Mouse (Mus musculus) lung, postnatal 4 days (tissue): ENCODE data around the gene Stam.
"Not testable (repeated sequence)": the region's sequence is repeated elsewhere in the genome, so short reads cannot be mapped to it uniquely, and the experiment has no call there.

ENCODE experiments used
- DNase-seq, 2 experiments: peaks; one replicate each; pipeline ENCODE4 v3.0.0; 2021

Gene Stam

DNA sequence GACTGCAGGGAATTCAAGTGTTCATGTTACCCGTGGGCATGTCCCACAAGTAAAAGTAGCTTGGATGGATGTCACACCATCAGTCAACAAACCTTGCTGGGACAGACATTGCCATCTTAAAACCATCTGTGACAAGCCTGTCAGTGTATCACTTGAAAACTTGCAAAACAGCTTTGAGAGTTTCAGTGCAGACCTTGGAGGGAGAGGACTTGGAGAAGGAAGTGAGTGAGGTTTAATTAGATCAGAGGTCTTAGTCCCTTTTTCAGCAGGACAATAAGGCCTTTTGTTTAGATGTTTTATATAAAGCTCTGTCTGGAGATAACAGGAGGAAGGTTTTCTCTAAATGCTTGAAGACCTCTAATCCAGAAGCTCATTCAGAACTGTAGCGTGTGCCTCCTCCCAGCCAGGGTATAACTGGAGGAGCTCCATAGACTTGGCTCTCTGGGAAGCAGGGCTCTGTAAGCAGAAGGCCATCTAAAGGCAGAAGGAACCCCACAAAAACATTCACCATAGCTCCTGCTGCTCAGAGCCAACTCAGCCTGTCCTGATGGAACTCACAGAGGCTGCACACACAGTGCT, 124.5 kb downstream of the Stam start:
- not testable (repeated sequence) for DNase-seq
